Mouse (Mus musculus): ENCODE measurements at regions not wholly inside any gene's neighbourhood (a gene's known extent, or its start where the extent isn't known, plus 50 kb on each side); places are given as distances from the start of the nearest gene placed in this dataset.

GRCm38 (mm10) chr1:185842481-185842880 is 274.6 kb downstream of the Lyplal1 start:
- no peak for DNase-seq

- DNase-seq, result no peak
Measured at GRCm38 (mm10) chr1:185847161-185847560, 269.9 kb downstream of the Lyplal1 start.

- DNase-seq, result no peak
Measured at GRCm38 (mm10) chr1:185850590-185850989, 266.5 kb downstream of the Lyplal1 start.

- DNase-seq, result no peak
Measured at GRCm38 (mm10) chr1:185851262-185851893, 265.7 kb downstream of the Lyplal1 start.

- DNase-seq, result no peak
Measured at GRCm38 (mm10) chr1:185861692-185862091, 255.4 kb downstream of the Lyplal1 start.

- no peak for DNase-seq
Measured at GRCm38 (mm10) chr1:185865945-185866344, 251.2 kb downstream of the Lyplal1 start.

- DNase-seq, result no peak
Measured at GRCm38 (mm10) chr1:185866612-185867011, 250.5 kb downstream of the Lyplal1 start.

GRCm38 (mm10) chr1:185867018-185867417 is 250.1 kb downstream of the Lyplal1 start:
- DNase-seq, result no peak

- DNase-seq, result no peak
Measured at GRCm38 (mm10) chr1:185868721-185869120, 248.4 kb downstream of the Lyplal1 start.

- no peak for DNase-seq
Measured at GRCm38 (mm10) chr1:185887031-185887430, 230.1 kb downstream of the Lyplal1 start.

- no peak for DNase-seq
Measured at GRCm38 (mm10) chr1:185891814-185892213, 225.3 kb downstream of the Lyplal1 start.

- DNase-seq, result no peak
Measured at GRCm38 (mm10) chr1:185893421-185893820, 223.7 kb downstream of the Lyplal1 start.

GRCm38 (mm10) chr1:185898475-185898874 is 218.6 kb downstream of the Lyplal1 start:
- peak; percentile 10 for DNase-seq

GRCm38 (mm10) chr1:185900316-185900715 is 216.8 kb downstream of the Lyplal1 start:
- DNase-seq, result no peak

- no peak for DNase-seq
Measured at GRCm38 (mm10) chr1:185902395-185902794, 214.7 kb downstream of the Lyplal1 start.

GRCm38 (mm10) chr1:185905666-185906065 is 211.4 kb downstream of the Lyplal1 start:
- DNase-seq, result no peak

- no peak for DNase-seq
Measured at GRCm38 (mm10) chr1:185915579-185915978, 201.5 kb downstream of the Lyplal1 start.

GRCm38 (mm10) chr1:185918663-185919062 is 198.4 kb downstream of the Lyplal1 start:
- DNase-seq, result no peak

GRCm38 (mm10) chr1:185923723-185924122 is 193.4 kb downstream of the Lyplal1 start:
- no peak for DNase-seq

GRCm38 (mm10) chr1:185929000-185929399 is 188.1 kb downstream of the Lyplal1 start:
- DNase-seq, result no peak

GRCm38 (mm10) chr1:185929761-185930160 is 187.3 kb downstream of the Lyplal1 start:
- no peak for DNase-seq

GRCm38 (mm10) chr1:185933623-185934022 is 183.5 kb downstream of the Lyplal1 start:
- DNase-seq, result no peak

GRCm38 (mm10) chr1:185937026-185937425 is 180.1 kb downstream of the Lyplal1 start:
- DNase-seq, result no peak

- no peak for DNase-seq
Measured at GRCm38 (mm10) chr1:185939914-185940313, 177.2 kb downstream of the Lyplal1 start.

- no peak for DNase-seq
Measured at GRCm38 (mm10) chr1:185940511-185940910, 176.6 kb downstream of the Lyplal1 start.
